Mouse (Mus musculus) kidney, postnatal 0 days (tissue): ENCODE measurements at regions not wholly inside any gene's neighbourhood (a gene's known extent, or its start where the extent isn't known, plus 50 kb on each side); places are given as distances from the start of the nearest gene placed in this dataset.

Experiments
- ATAC-seq: fragments of 200-750 bp; cut with Nextera tagmentation; replicated peaks from 2 replicates; pipeline ENCODE4 v1.8.0; 2017; ENCODE audit warnings: low read depth, moderate number of reproducible peaks, moderate TSS enrichment, moderate library complexity; ENCODE audit not compliant: low FRiP score
- DNase-seq: peaks from one replicate; pipeline ENCODE4 v3.0.0-alpha.2; 2016; ENCODE audit warnings: low spot score
- H3K27ac ChIP-seq: fragments of 300-500 bp; sonication (generic); 2 replicates; pipeline ENCODE4 v1.5.1; 2014; ENCODE audit warnings: mild to moderate bottlenecking
- H3K27me3 ChIP-seq: fragments of 300-500 bp; sonication (generic); 2 replicates; pipeline ENCODE4 v1.6.1; 2014; ENCODE audit warnings: low read length, mixed read lengths; ENCODE audit not compliant: insufficient read depth
- H3K36me3 ChIP-seq: fragments of 300-500 bp; sonication (generic); 2 replicates; pipeline ENCODE4 v1.6.1; 2014; ENCODE audit warnings: low read length, mixed read lengths; ENCODE audit not compliant: insufficient read depth
- H3K4me1 ChIP-seq: fragments of 300-500 bp; sonication (generic); replicated peaks from 2 replicates; pipeline ENCODE4 v1.6.1; 2014; ENCODE audit warnings: antibody characterized with exemption, low read length, mixed read lengths; ENCODE audit not compliant: insufficient read depth
- H3K4me2 ChIP-seq: fragments of 300-500 bp; sonication (generic); 2 replicates; pipeline ENCODE4 v1.6.1; 2014; ENCODE audit warnings: mild to moderate bottlenecking, low read length, moderate library complexity, mixed read lengths
- H3K4me3 ChIP-seq: fragments of 300-500 bp; sonication (generic); replicated peaks from 2 replicates; pipeline ENCODE4 v1.5.1; 2014; ENCODE audit warnings: low read depth, low read length
- H3K9ac ChIP-seq: fragments of 300-500 bp; sonication (generic); 2 replicates; pipeline ENCODE4 v1.6.1; 2014; ENCODE audit warnings: low read depth, low read length
- H3K9me3 ChIP-seq: fragments of 300-500 bp; sonication (generic); replicated peaks from 2 replicates; pipeline ENCODE4 v1.6.1; 2016; ENCODE audit warnings: low read length, inconsistent platforms, mixed read lengths
- CTCF ChIP-seq: IDR thresholded peaks from 2 replicates; pipeline ENCODE4 v1.5.1; 2016; ENCODE audit warnings: antibody characterized with exemption, low read depth, mild to moderate bottlenecking, moderate library complexity
- WGBS: fragments of 180-500 bp; shearing (Covaris S2); extraction: QIAGEN DNeasy Blood & Tissue Kit; methylation state at CpG from one replicate; pipeline ENCODE4 v1.1.7; 2014; 5-methylcytosine and 5-hydroxymethylcytosine counted together

DNA sequence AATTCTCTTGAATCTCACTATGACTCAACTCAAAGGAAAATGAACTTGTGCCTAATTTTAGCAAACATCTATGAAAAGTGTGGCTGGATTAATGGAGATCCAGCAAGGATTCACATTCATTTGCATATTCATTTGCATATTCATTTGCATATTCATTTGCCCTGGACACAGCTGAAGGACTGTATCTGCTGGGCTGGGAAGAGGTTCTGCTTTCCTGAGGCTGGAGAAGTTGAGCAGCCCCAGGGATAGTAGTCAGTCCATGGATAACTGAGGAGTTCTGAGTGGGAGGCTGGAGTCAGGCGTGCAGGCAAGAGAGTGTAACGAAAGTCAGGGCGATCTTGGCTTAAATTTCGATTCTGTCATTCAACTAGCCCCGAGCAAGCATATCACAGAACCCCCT, 164.3 kb upstream of the Tmpo start:
- Histone ChIP-seq H3K27ac (no peak overlapping the region), H3K9me3 (no peaks in the 10 kb centered on the region), H3K4me2 (no peak overlapping the region), H3K36me3 (no peaks in the 10 kb centered on the region), H3K9ac (no peak overlapping the region), H3K4me1 (no peaks in the 10 kb centered on the region), H3K27me3 (no peaks in the 10 kb centered on the region), H3K4me3 (no peak overlapping the region)
- peak; percentile 62 for DNase-seq
- ATAC-seq, result no peak
- no peak for TF ChIP-seq CTCF
- WGBS, result 25% methylated on average over 5 of the region's 5 CpGs

DNA sequence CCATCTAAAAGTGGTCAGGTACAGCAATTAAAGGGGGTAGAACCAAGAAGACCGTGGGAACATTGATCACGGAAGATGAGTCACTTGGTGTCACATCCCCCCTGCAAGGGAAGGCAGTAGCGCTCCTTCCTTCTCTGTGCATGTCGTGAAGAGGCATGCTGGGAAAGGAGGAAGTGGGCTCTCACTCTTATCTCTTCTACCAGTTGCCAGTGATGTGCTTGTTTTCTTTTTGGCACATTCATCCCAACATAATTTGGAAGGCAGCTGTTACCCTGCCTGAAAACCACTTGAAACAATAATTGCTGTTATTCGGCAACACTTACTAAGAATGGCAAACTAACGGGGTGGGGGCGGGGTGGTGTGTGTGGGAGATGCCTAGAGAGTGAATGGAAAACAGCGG, 161.0 kb upstream of the Tmpo start:
- H3K27me3 ChIP-seq, result no peaks in the 10 kb centered on the region
- WGBS, result 82% methylated on average over 8 of the region's 8 CpGs
- ATAC-seq (no peak), DNase-seq (no peak)
- no peaks in the 10 kb centered on the region for H3K9me3 ChIP-seq
- H3K4me3 ChIP-seq, result no peak overlapping the region
- H3K4me2 ChIP-seq, result no peak overlapping the region
- H3K4me1 ChIP-seq, result no peaks in the 10 kb centered on the region
- no peaks in the 10 kb centered on the region for H3K36me3 ChIP-seq
- no peak overlapping the region for H3K9ac ChIP-seq
- TF ChIP-seq CTCF, result no peak
- H3K27ac ChIP-seq, result no peak overlapping the region

DNA sequence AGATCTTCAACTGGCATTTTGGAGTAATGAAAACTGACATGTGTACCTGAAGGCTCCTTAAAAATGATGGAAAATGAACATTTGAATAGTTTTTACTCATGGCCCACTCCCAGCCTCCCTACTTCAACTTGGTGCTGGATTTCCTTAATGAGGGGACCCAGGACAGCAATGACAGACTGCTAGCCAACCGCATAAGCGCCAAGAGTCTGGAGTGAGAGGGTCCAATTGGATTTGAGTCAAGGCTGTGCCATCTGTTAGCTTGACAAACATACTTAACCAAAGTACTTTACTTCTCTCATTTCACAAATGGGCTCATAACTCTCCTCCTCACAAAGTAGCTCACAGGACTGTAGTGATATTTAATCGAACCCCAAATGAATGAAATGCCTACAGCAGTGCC, 158.2 kb upstream of the Tmpo start:
- WGBS, result 94% methylated on average over 3 of the region's 3 CpGs
- ATAC-seq, result no peak
- no peaks in the 10 kb centered on the region for H3K4me1 ChIP-seq
- H3K9me3 ChIP-seq, result no peaks in the 10 kb centered on the region
- H3K36me3 ChIP-seq, result no peaks in the 10 kb centered on the region
- DNase-seq, result no peak
- H3K27me3 ChIP-seq, result no peaks in the 10 kb centered on the region
- no peak overlapping the region for H3K4me3 ChIP-seq
- H3K9ac ChIP-seq, result no peak overlapping the region
- no peak overlapping the region for H3K4me2 ChIP-seq
- no peak overlapping the region for H3K27ac ChIP-seq
- no peak for TF ChIP-seq CTCF

DNA sequence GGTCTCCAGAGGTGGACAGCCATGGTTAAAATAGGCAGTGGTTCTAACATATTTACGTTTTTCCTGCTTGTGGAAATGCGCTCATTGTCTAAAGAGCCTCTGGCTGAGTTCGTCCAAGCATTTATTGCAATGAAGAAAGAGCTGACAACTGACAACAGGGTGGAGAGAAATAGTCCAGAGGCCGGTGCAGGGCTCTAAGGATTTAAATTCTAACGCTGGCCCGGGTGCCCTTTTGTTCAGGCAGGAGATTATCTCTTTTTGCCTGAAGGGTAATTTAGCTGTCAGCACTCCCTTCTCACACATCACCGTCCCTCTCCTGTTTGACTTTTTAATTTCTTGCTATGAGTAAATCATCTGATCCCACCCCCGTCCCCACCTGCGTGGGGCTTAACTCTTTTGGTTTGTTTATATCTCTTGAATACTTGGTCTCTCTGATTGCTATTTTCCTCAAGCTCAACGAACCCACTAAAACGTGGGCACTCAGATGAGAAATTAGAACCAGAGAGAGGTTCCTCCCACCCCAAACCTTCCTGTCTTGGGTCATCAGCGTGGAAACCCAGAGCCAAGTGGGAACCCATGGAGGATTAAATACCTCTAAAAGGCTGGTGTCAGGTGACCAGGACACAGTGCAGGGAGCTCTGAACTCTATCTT, 145.7 kb upstream of the Tmpo start:
- no peak overlapping the region for H3K4me2 ChIP-seq
- TF ChIP-seq CTCF, result no peak
- ATAC-seq (peak; percentile 89), DNase-seq (peak; percentile 85)
- H3K27me3 ChIP-seq, result no peaks in the 10 kb centered on the region
- H3K27ac ChIP-seq, result no peak overlapping the region; the same call in 1 of the 2 replicates
- no peak overlapping the region for H3K4me3 ChIP-seq
- H3K9ac ChIP-seq, result no peak overlapping the region
- no peaks in the 10 kb centered on the region for H3K4me1 ChIP-seq
- no peaks in the 10 kb centered on the region for H3K9me3 ChIP-seq
- 11% methylated on average over 12 of the region's 12 CpGs for WGBS
- no peaks in the 10 kb centered on the region for H3K36me3 ChIP-seq

DNA sequence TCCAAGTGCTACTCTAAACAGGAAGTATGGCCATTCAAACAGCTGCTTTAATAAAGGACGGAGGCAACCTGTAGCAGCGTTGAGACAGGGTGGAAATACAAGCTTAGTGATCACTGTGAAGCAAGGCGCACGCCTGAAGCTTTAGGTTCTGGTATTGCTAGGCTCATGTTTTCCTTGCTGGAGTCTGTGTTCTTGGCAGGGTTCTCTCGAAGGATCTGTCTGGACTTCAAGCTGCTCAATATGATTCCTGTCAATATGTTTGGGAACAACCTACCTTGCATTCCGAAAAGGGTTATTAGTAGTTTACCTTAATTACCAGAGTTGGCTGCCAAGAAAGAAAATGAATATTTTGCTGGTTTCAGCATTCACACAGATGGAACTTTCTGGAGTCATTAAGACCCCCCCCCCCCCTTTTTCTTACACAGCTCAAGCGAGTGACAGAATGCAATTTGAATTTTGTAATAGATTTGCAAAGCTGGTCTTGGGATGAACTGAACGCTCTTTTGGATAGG, 145.1 kb upstream of the Tmpo start:
- Histone ChIP-seq H3K9me3 (no peaks in the 10 kb centered on the region), H3K36me3 (no peaks in the 10 kb centered on the region), H3K4me2 (no peak overlapping the region), H3K27me3 (no peaks in the 10 kb centered on the region), H3K9ac (no peak overlapping the region), H3K27ac (no peak overlapping the region), H3K4me3 (no peak overlapping the region), H3K4me1 (no peaks in the 10 kb centered on the region)
- 52% methylated on average over 8 of the region's 8 CpGs for WGBS
- no peak for TF ChIP-seq CTCF
- ATAC-seq (no peak), DNase-seq (no peak)

DNA sequence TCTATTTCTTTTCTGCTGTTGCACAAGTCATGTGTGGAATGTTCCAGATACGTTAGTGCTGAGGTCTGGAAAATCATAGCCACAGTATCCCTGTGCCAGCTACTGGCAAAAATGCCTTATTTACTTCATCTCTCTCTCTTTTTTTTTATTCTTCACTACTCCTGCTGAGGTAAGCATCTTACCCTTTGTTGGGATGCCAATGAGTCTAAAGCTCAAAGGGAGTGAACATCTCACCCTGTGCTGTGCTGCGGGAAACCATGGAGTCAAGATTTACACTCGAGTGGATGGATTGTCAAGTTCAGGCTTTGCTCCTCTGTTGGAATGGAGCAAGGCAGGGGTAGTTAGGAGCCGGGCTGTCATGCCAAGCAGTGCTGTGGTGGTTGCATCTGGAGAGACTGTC, 140.1 kb upstream of the Tmpo start:
- no peaks in the 10 kb centered on the region for H3K4me1 ChIP-seq
- DNase-seq (no peak), ATAC-seq (no peak; the same call in 1 of the 2 replicates)

More for the DNA sequence above, 140.1 kb upstream of the Tmpo start:
- TF ChIP-seq CTCF, result no peak
- no peak overlapping the region for H3K4me3 ChIP-seq
- no peak overlapping the region for H3K9ac ChIP-seq
- no peaks in the 10 kb centered on the region for H3K9me3 ChIP-seq
- H3K27ac ChIP-seq, result no peak overlapping the region
- WGBS, result 66% methylated on average over 4 of the region's 4 CpGs
- H3K27me3 ChIP-seq, result no peaks in the 10 kb centered on the region
- H3K4me2 ChIP-seq, result no peak overlapping the region
- no peaks in the 10 kb centered on the region for H3K36me3 ChIP-seq
